Comparison of ENCODE assay signal across 8 mouse cellular contexts in the genomic region with DNA sequence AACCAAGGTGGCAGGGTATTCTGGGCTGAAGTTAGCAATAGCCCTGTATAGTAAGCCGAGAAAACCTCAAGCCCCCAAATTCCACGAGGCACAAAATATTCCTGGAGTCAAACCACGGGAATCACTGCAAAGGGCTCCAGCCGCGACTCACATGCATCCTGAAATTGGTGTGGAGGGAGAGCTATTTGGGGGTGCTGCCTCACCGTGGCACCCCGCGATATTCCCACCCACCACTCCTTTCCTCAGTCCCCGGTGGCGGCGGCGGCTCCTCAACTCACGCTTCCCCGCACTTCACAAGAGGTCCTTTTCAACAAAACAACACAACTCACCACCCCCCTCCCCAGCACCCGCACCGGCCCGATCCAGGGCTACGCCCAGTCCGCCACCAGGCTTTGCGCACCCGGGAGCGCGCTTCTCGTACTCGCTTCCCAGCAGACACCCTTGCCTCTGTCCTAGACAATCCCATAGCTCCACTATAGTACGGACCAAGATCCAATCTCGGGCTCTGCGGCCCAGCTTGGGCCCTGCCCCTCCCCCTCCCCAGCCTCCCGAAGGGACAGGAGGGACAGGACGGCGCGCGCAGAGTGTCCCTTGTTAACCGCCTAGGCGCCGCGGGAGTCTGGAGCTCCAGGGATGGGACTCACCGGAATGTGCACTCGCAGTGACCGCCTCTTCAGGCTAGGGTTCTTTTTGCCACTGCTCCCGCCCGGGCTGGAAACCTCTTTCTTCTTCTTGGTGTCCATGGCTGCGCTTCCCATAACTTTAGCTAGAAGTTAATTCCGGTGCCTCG. TPM values are rescaled to one million over a fixed set of nuclear protein-coding genes. Genes with fewer than 3 reads are reported as not detected.
DNase-seq lines count a peak whose midpoint lies in the region; ATAC-seq and TF ChIP-seq lines count a peak whose summit lies in the region.

No protein-coding gene starts in this region.

- no peaks in the 10 kb centered on the region for H3K36me3 ChIP-seq in forebrain, embryonic 16.5 days (ENCODE audit: control insufficient read depth, insufficient read depth)
- no peaks in the 10 kb centered on the region for H3K36me3 ChIP-seq in lung, postnatal 0 days (ENCODE audit: insufficient read depth, low read length)

- H3K4me2 ChIP-seq in forebrain, embryonic 16.5 days (ENCODE audit: low read length) = peak overlapping the region; percentile 71
- peak overlapping the region; percentile 72 for H3K4me2 ChIP-seq in lung, postnatal 0 days (replicated peaks; ENCODE audit: low read depth, low read length)

- no peak overlapping the region for H3K27ac ChIP-seq in forebrain, embryonic 16.5 days (ENCODE audit: low read length)
- peak overlapping the region; percentile 89 for H3K27ac ChIP-seq in lung, postnatal 0 days (ENCODE audit: low read length)

- WGBS in forebrain, embryonic 16.5 days = under 1% methylated on average over 45 of the region's 45 CpGs
- WGBS in lung, postnatal 0 days = under 1% methylated on average over 45 of the region's 45 CpGs

- H3K9me3 ChIP-seq in forebrain, embryonic 16.5 days (ENCODE audit: control insufficient read depth, low read length) = no peaks in the 10 kb centered on the region
- H3K9me3 ChIP-seq in lung, postnatal 0 days (ENCODE audit: low read length) = no peaks in the 10 kb centered on the region

- H3K27me3 ChIP-seq in forebrain, embryonic 16.5 days (replicated peaks; ENCODE audit: control insufficient read depth, insufficient read depth, low read length) = peaks cover 28% of the 10 kb centered on the region
- no peaks in the 10 kb centered on the region for H3K27me3 ChIP-seq in lung, postnatal 0 days (replicated peaks; ENCODE audit: insufficient read depth, low read length)

- peak overlapping the region; percentile 56 for H3K9ac ChIP-seq in forebrain, embryonic 16.5 days (replicated peaks; ENCODE audit: low read depth, low read length)
- peak overlapping the region; percentile 23 for H3K9ac ChIP-seq in lung, postnatal 0 days (replicated peaks; ENCODE audit: low read depth)

- intact Hi-C loops in heart, postnatal 14 days (cut with DNase I) = no loop called here

- TF ChIP-seq CTCF in lung, postnatal 0 days (IDR thresholded peaks at IDR 0.05) = peak; percentile 4; the same call in 1 of the 2 replicates

- no peak for TF ChIP-seq EP300 in lung, postnatal 0 days (IDR thresholded peaks at IDR 0.05)

- peaks cover 16% of the 10 kb centered on the region for H3K4me1 ChIP-seq in forebrain, embryonic 16.5 days (replicated peaks; ENCODE audit: control insufficient read depth, insufficient read depth, low read length)
- H3K4me1 ChIP-seq in lung, postnatal 0 days (ENCODE audit: insufficient read depth, low read depth, low read length) = no peaks in the 10 kb centered on the region; the same call in 1 of the 2 replicates

- peak; percentile 52 for DNase-seq in ES-CJ7 (ENCODE audit: low read depth, low spot score)
- peak; percentile 40 for DNase-seq in cerebellum, adult 11 months
- DNase-seq in heart, postnatal 14 days = peak; percentile 70 to 74
- DNase-seq in layer of hippocampus, adult 18-20 months (ENCODE audit: low spot score in 2 of 2) = peak; percentile 67 to 75
- peak; percentile 69 for DNase-seq in lung, postnatal 0 days (ENCODE audit: low spot score)
- peak; percentile 43 for DNase-seq in ovary, postnatal 10 days (ENCODE audit: low spot score)
- DNase-seq in yolk sac, embryonic 10.5 days (ENCODE audit: low spot score) = peak; percentile 48

- ATAC-seq in forebrain, embryonic 16.5 days = peak; percentile 81
- peak; percentile 59 for ATAC-seq in lung, postnatal 0 days

- peak overlapping the region; percentile 53 for H3K4me3 ChIP-seq in forebrain, embryonic 16.5 days (replicated peaks; ENCODE audit: low read length)
- H3K4me3 ChIP-seq in lung, postnatal 0 days (ENCODE audit: low read depth, low read length) = peak overlapping the region; percentile 50

RNA-seq across cellular contexts. Expression of a gene that starts 0.9 kb away (rescaled TPM):
- polyA plus RNA-seq in forebrain, embryonic 16.5 days (2015; fragmentation: Nextera tagmentation; extraction: Ambion mirVana) = 105 and 109 TPM in 2 replicates
- total RNA-seq in heart, postnatal 14 days (2021) = 10 to 100 TPM; 41.9 to 43.5 TPM
- 100 to 1,000 TPM; 167 to 174 TPM for total RNA-seq in layer of hippocampus, adult 18-20 months (2021)
- 16.2 and 17.0 TPM in 2 replicates for polyA plus RNA-seq in lung, postnatal 0 days (2015; fragmentation: Nextera tagmentation; extraction: Ambion mirVana)
